Mouse (Mus musculus): ENCODE results near the gene Kars.

DNA sequence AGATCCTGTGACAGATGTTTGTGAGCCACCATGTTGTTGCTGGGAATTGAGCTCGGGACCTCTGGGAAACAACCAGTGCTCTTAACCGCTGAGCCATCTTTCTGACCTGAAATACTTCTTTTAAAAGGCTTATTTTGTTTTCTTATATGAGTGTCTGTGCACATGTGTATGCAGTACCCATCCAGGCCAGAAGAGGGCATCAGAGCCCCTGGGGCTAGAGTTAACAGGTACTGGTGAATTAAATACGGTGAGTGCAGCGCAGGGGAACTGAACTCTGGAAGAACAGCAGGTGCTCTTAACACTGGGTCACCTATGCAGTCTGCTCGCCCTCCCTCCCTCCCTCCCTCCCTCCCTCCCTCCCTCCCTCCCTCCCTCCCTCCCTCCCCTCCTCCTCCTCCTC, 34.1 kb upstream of the Kars start:
- TF ChIP-seq CTCF (IDR thresholded peaks at IDR 0.05; ENCODE audit: insufficient read depth, low read depth, low read length), result no peak
- no peak for TF ChIP-seq POLR2A (IDR thresholded peaks at IDR 0.05; ENCODE audit: insufficient read depth, low read depth, low read length)
